ENCODE assay signal across 27 mouse cellular contexts in genomic region chr9:78903211-78903610, GRCm38 (mm10).
DNase-seq lines count a peak whose midpoint lies in the region; ATAC-seq lines count a peak whose summit lies in the region.
"Had no signal": no experiment of that assay in that cellular context is flagged by ENCODE, and none has a peak within 500 bp of the region (broad histone marks: within the 10 kb centered on the region; RNA-seq: fewer than 3 reads in every experiment).

No protein-coding gene starts in this region.

- H3K9ac ChIP-seq in embryonic facial prominence, embryonic 14.5 days (ENCODE audit: low read depth, low read length), result no peak overlapping the region
- no peak overlapping the region for H3K9ac ChIP-seq in limb, embryonic 12.5 days (replicated peaks)
- no peak overlapping the region for H3K9ac ChIP-seq in midbrain, embryonic 11.5 days (ENCODE audit: low read length)
- no peak overlapping the region for H3K9ac ChIP-seq in midbrain, embryonic 14.5 days (replicated peaks; ENCODE audit: low read length)
- H3K9ac ChIP-seq: embryonic facial prominence, embryonic 15.5 days; forebrain, postnatal 0 days; heart, embryonic 12.5 days; heart, embryonic 15.5 days; hindbrain, embryonic 13.5 days had no signal

- peak; percentile 44 for DNase-seq in embryonic facial prominence, embryonic 14.5 days (ENCODE audit: low spot score)
- DNase-seq in embryonic facial prominence, embryonic 10.5 days (ENCODE audit: low spot score), result no peak
- no peak for DNase-seq in limb, embryonic 10.5 days (ENCODE audit: low spot score)
- peak; percentile 61 for DNase-seq in midbrain, embryonic 11.5 days (ENCODE audit: low spot score, missing footprints)
- no peak for DNase-seq in midbrain, embryonic 14.5 days
- DNase-seq in layer of hippocampus, adult 8-10 months (ENCODE audit: low spot score in 2 of 2), result no peak
- DNase-seq: adrenal gland, adult 8-10 months; adrenal gland, postnatal 25 days; cerebellum, adult 11-12 months; cerebellum, adult 8-10 months; cerebellum, postnatal 10 days; cerebellum, postnatal 36 days; embryo, embryonic 11 days; forebrain, postnatal 0 days; gastrocnemius, adult 2 months; gastrocnemius, postnatal 14 days; heart, adult 18-20 months; heart, postnatal 10 days; heart, postnatal 36 days had no signal

- H3K36me3 ChIP-seq in embryonic facial prominence, embryonic 14.5 days (ENCODE audit: control insufficient read depth, insufficient read depth, low read length), result no peaks in the 10 kb centered on the region
- H3K36me3 ChIP-seq in embryonic facial prominence, embryonic 10.5 days (replicated peaks), result no peaks in the 10 kb centered on the region
- H3K36me3 ChIP-seq in limb, embryonic 12.5 days, result no peaks in the 10 kb centered on the region
- H3K36me3 ChIP-seq in limb, embryonic 10.5 days, result no peaks in the 10 kb centered on the region
- H3K36me3 ChIP-seq in midbrain, embryonic 11.5 days (ENCODE audit: control insufficient read depth, insufficient read depth, low read length), result no peaks in the 10 kb centered on the region
- no peaks in the 10 kb centered on the region for H3K36me3 ChIP-seq in midbrain, embryonic 14.5 days (ENCODE audit: control insufficient read depth, insufficient read depth, low read length)
- H3K36me3 ChIP-seq: embryonic facial prominence, embryonic 15.5 days; heart, embryonic 12.5 days; heart, embryonic 15.5 days; hindbrain, embryonic 10.5 days; hindbrain, embryonic 13.5 days had no signal

- 65% methylated on average over 9 of the region's 9 CpGs for WGBS in embryonic facial prominence, embryonic 14.5 days
- 83% methylated on average over 9 of the region's 9 CpGs for WGBS in embryonic facial prominence, embryonic 10.5 days
- 67% methylated on average over 9 of the region's 9 CpGs for WGBS in limb, embryonic 12.5 days
- 81% methylated on average over 9 of the region's 9 CpGs for WGBS in limb, embryonic 10.5 days
- 83% methylated on average over 9 of the region's 9 CpGs for WGBS in midbrain, embryonic 11.5 days
- WGBS in midbrain, embryonic 14.5 days, result 84% methylated on average over 9 of the region's 9 CpGs

- H3K9me3 ChIP-seq in embryonic facial prominence, embryonic 14.5 days (ENCODE audit: control insufficient read depth, low read length), result no peaks in the 10 kb centered on the region
- H3K9me3 ChIP-seq in embryonic facial prominence, embryonic 10.5 days, result no peaks in the 10 kb centered on the region
- no peaks in the 10 kb centered on the region for H3K9me3 ChIP-seq in limb, embryonic 12.5 days
- H3K9me3 ChIP-seq in limb, embryonic 10.5 days (replicated peaks), result no peaks in the 10 kb centered on the region
- H3K9me3 ChIP-seq in midbrain, embryonic 11.5 days (ENCODE audit: control insufficient read depth, low read length), result no peaks in the 10 kb centered on the region
- H3K9me3 ChIP-seq in midbrain, embryonic 14.5 days (ENCODE audit: control insufficient read depth, low read length), result no peaks in the 10 kb centered on the region
- H3K9me3 ChIP-seq: embryonic facial prominence, embryonic 15.5 days; heart, embryonic 12.5 days; heart, embryonic 15.5 days; hindbrain, embryonic 10.5 days; hindbrain, embryonic 13.5 days had no signal

- H3K27ac ChIP-seq in embryonic facial prominence, embryonic 14.5 days (replicated peaks; ENCODE audit: low read depth, low read length), result no peak overlapping the region
- H3K27ac ChIP-seq in embryonic facial prominence, embryonic 10.5 days (replicated peaks), result no peak overlapping the region
- peak overlapping the region; percentile 41; the same call in 1 of the 2 replicates for H3K27ac ChIP-seq in limb, embryonic 12.5 days
- no peak overlapping the region for H3K27ac ChIP-seq in limb, embryonic 10.5 days
- H3K27ac ChIP-seq in midbrain, embryonic 11.5 days (ENCODE audit: low read depth, low read length), result no peak overlapping the region
- H3K27ac ChIP-seq in midbrain, embryonic 14.5 days (replicated peaks; ENCODE audit: low read depth, low read length), result no peak overlapping the region
- H3K27ac ChIP-seq: embryonic facial prominence, embryonic 15.5 days; gastrocnemius, adult 2 months; heart, embryonic 15.5 days; hindbrain, embryonic 10.5 days; hindbrain, embryonic 13.5 days had no signal

- no peak overlapping the region for H3K4me2 ChIP-seq in embryonic facial prominence, embryonic 14.5 days (ENCODE audit: low read depth, low read length)
- no peak overlapping the region for H3K4me2 ChIP-seq in limb, embryonic 12.5 days
- no peak overlapping the region for H3K4me2 ChIP-seq in midbrain, embryonic 11.5 days
- no peak overlapping the region for H3K4me2 ChIP-seq in midbrain, embryonic 14.5 days (ENCODE audit: low read length)
- H3K4me2 ChIP-seq: embryonic facial prominence, embryonic 15.5 days; heart, embryonic 12.5 days; heart, embryonic 15.5 days; hindbrain, embryonic 13.5 days had no signal

- no peaks in the 10 kb centered on the region for H3K27me3 ChIP-seq in embryonic facial prominence, embryonic 14.5 days (replicated peaks; ENCODE audit: control insufficient read depth, insufficient read depth, low read length)
- no peaks in the 10 kb centered on the region for H3K27me3 ChIP-seq in embryonic facial prominence, embryonic 10.5 days (replicated peaks; ENCODE audit: low read depth, poor library complexity, severe bottlenecking)
- no peaks in the 10 kb centered on the region for H3K27me3 ChIP-seq in limb, embryonic 12.5 days
- no peaks in the 10 kb centered on the region for H3K27me3 ChIP-seq in limb, embryonic 10.5 days (ENCODE audit: low read depth, poor library complexity, severe bottlenecking)
- no peaks in the 10 kb centered on the region for H3K27me3 ChIP-seq in midbrain, embryonic 11.5 days (ENCODE audit: control insufficient read depth, insufficient read depth, low read length)
- H3K27me3 ChIP-seq in midbrain, embryonic 14.5 days (ENCODE audit: control insufficient read depth, insufficient read depth, low read length), result no peaks in the 10 kb centered on the region
- H3K27me3 ChIP-seq: embryonic facial prominence, embryonic 15.5 days; heart, embryonic 12.5 days; heart, embryonic 15.5 days; hindbrain, embryonic 13.5 days had no signal

- no peak overlapping the region for H3K4me3 ChIP-seq in embryonic facial prominence, embryonic 14.5 days (ENCODE audit: low read depth, low read length)
- no peak overlapping the region for H3K4me3 ChIP-seq in embryonic facial prominence, embryonic 10.5 days
- no peak overlapping the region for H3K4me3 ChIP-seq in limb, embryonic 12.5 days (replicated peaks)
- H3K4me3 ChIP-seq in limb, embryonic 10.5 days, result no peak overlapping the region
- no peak overlapping the region for H3K4me3 ChIP-seq in midbrain, embryonic 11.5 days (ENCODE audit: low read depth, low read length)
- no peak overlapping the region for H3K4me3 ChIP-seq in midbrain, embryonic 14.5 days (replicated peaks; ENCODE audit: low read depth, low read length)
- H3K4me3 ChIP-seq: embryonic facial prominence, embryonic 15.5 days; gastrocnemius, adult 2 months; heart, embryonic 12.5 days; heart, embryonic 15.5 days; hindbrain, embryonic 10.5 days; hindbrain, embryonic 13.5 days had no signal

- no peak for ATAC-seq in embryonic facial prominence, embryonic 14.5 days (ENCODE audit: low read depth)
- no peak for ATAC-seq in limb, embryonic 12.5 days (ENCODE audit: insufficient number of reproducible peaks, insufficient read depth, low FRiP score, low TSS enrichment, low read depth)
- no peak for ATAC-seq in midbrain, embryonic 11.5 days (ENCODE audit: low FRiP score)
- ATAC-seq in midbrain, embryonic 14.5 days (ENCODE audit: low FRiP score, low TSS enrichment), result no peak
- ATAC-seq: activated CD4-positive, CD25-positive, alpha-beta regulatory T cell, adult 4 months; forebrain, embryonic 14.5 days; forebrain, postnatal 0 days had no signal

- H3K4me1 ChIP-seq in embryonic facial prominence, embryonic 14.5 days (ENCODE audit: control insufficient read depth, insufficient read depth, low read length), result no peaks in the 10 kb centered on the region
- 0 out of 2 replicates have a peak, but pooled peaks cover 3% of the 10 kb centered on the region for H3K4me1 ChIP-seq in embryonic facial prominence, embryonic 10.5 days
- H3K4me1 ChIP-seq in limb, embryonic 12.5 days (replicated peaks), result peaks cover 6% of the 10 kb centered on the region; the same call in 1 of the 2 replicates
- peaks cover 11% of the 10 kb centered on the region for H3K4me1 ChIP-seq in limb, embryonic 10.5 days
- no peaks in the 10 kb centered on the region for H3K4me1 ChIP-seq in midbrain, embryonic 11.5 days (ENCODE audit: control insufficient read depth, insufficient read depth, low read length)
- no peaks in the 10 kb centered on the region for H3K4me1 ChIP-seq in midbrain, embryonic 14.5 days (ENCODE audit: control insufficient read depth, insufficient read depth, low read length)
- H3K4me1 ChIP-seq: embryonic facial prominence, embryonic 15.5 days; heart, embryonic 12.5 days; heart, embryonic 15.5 days; hindbrain, embryonic 10.5 days; hindbrain, embryonic 13.5 days had no signal

Comparison
In these comparisons a context has a peak if more than half of its experiments do, and no peak if none do; other contexts are left out.
1. DNase-seq: peak in embryonic facial prominence, embryonic 14.5 days (single experiment) and midbrain, embryonic 11.5 days (single experiment); none in embryonic facial prominence, embryonic 10.5 days (single experiment), limb, embryonic 10.5 days (single experiment), midbrain, embryonic 14.5 days (single experiment) and layer of hippocampus, adult 8-10 months (0 of 2).